Mouse (Mus musculus) thymus, adult 2 months (tissue): ENCODE data around the gene Spaar. TPM values are rescaled to one million over a fixed set of nuclear protein-coding genes. Genes with fewer than 3 reads are reported as not detected.

Experiments used
- DNase-seq: peaks from one replicate; pipeline ENCODE4 v3.0.0; 2021
- H3K27ac ChIP-seq: fragments of 200-500 bp; 2 replicates; pipeline ENCODE4 v1.5.1; 2012; ENCODE audit warnings: low read length, control low read depth; ENCODE audit not compliant: control insufficient read depth, insufficient read depth
- H3K27me3 ChIP-seq: fragments of 200-500 bp; 2 replicates; pipeline ENCODE4 v1.6.1; 2012; ENCODE audit warnings: mild to moderate bottlenecking, low read length, moderate library complexity, mixed read lengths; ENCODE audit not compliant: control insufficient read depth, insufficient read depth
- H3K36me3 ChIP-seq: fragments of 200-500 bp; 2 replicates; pipeline ENCODE4 v1.6.1; 2012; ENCODE audit warnings: mild to moderate bottlenecking, low read length, moderate library complexity; ENCODE audit not compliant: control insufficient read depth, insufficient read depth
- H3K4me1 ChIP-seq: fragments of 200-500 bp; replicated peaks from 2 replicates; pipeline ENCODE4 v1.6.1; 2012; ENCODE audit warnings: low read length; ENCODE audit not compliant: control insufficient read depth, insufficient read depth
- H3K4me3 ChIP-seq: fragments of 200-500 bp; 2 replicates; pipeline ENCODE4 v1.5.1; 2012; ENCODE audit warnings: mild to moderate bottlenecking, low read length, control low read depth, moderate library complexity; ENCODE audit not compliant: control insufficient read depth, insufficient read depth
- CTCF ChIP-seq: fragments of 200-500 bp; IDR thresholded peaks from 2 replicates; pipeline ENCODE4 v1.5.1; 2012; ENCODE audit warnings: mild to moderate bottlenecking, control low read depth, low read length, moderate library complexity, borderline replicate concordance; ENCODE audit not compliant: control insufficient read depth, poor library complexity, insufficient read depth; ENCODE audit errors: extremely low read depth
- POLR2A ChIP-seq: fragments of 200-500 bp; IDR thresholded peaks from 2 replicates; pipeline ENCODE4 v1.6.1; 2012; ENCODE audit warnings: mild to moderate bottlenecking, low read length, control low read depth, moderate library complexity; ENCODE audit not compliant: control insufficient read depth, poor library complexity, insufficient read depth; ENCODE audit errors: extremely low read depth
- WGBS: fragments of 180-500 bp; shearing (Covaris S2); methylation state at CpG from one replicate; pipeline ENCODE4 v1.1.7; 2018; 5-methylcytosine and 5-hydroxymethylcytosine counted together
- polyA plus RNA-seq: library from polyadenylated mRNA; depleted of rRNA; stranded (reverse); fragments of >200 nt; gene quantifications from 2 replicates; pipeline ENCODE4 v1.2.3, GENCODE M21; 2012

Gene Spaar
- polyA plus RNA-seq, 1 experiment, result 0.96 TPM

DNA sequence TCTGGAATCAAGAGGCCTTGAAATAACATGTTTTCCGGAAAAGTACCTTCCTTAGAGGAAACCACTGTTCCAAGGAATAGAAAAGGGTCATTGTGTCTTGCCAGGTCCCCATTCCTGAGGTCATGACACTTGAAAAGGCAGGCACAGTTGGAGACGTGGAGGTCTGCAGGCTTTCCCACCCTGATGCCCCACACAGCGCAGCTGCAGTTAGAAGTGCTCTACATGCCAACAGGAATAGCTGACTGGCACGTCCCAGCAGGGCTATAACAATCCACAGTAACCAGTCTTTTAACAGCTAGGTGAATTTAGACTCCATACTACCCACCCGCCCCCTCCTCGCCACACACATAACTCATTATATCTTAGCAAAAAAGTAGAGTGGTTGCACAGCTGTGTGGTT lies 7.3 kb downstream of the Spaar start:
- no peaks in the 10 kb centered on the region for H3K27me3 ChIP-seq
- DNase-seq, result no peak
- TF ChIP-seq CTCF (no peak), POLR2A (no peak)
- H3K4me3 ChIP-seq, result no peak overlapping the region
- H3K36me3 ChIP-seq, result no peaks in the 10 kb centered on the region
- no peak overlapping the region for H3K27ac ChIP-seq
- no peaks in the 10 kb centered on the region for H3K4me1 ChIP-seq
- 91% methylated on average over 6 of the region's 6 CpGs for WGBS

DNA sequence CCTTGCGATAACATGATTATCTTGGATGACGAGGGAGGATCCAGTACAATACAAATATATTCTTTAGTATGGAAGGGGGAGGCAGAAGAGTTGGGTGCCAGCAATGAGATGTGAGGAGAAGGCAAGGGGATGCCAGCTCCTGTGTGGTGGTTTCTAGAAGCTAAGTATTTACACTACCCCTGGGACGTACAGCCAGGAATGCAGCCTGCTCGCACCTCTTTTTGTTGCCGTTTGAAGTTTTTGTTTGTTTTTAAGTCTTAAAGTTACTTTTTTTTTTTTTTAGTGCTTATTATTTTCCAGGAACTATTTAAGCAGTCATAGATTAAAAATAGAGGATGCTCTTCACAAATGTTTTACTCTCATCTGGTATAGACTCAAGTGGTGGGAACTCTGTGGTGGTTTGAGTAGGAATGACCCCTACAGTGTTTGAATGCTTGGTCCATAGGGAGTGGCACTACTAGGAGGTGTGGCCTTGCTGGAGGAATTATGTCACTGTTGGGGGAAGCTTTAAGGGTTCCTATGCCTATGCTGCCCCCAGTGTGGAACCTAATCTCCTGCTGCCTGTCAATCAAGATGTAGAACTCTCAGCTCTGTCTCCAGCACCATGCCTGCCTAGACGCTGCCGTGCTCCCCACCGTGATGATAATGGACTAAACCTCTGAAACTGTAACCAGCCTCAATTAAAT lies 9.3 kb downstream of the Spaar start:
- TF ChIP-seq CTCF, result no peak
- no peak for TF ChIP-seq POLR2A
- WGBS, result 87% methylated on average over 8 of the region's 8 CpGs
- DNase-seq, result no peak

GRCm38 (mm10) chr4:43741526-43741925 lies 11.7 kb downstream of the Spaar start:
- TF ChIP-seq CTCF, result no peak
- TF ChIP-seq POLR2A, result no peak
- no peak for DNase-seq
- Histone ChIP-seq H3K36me3 (no peaks in the 10 kb centered on the region), H3K4me1 (no peaks in the 10 kb centered on the region), H3K27ac (no peak overlapping the region), H3K4me3 (no peak overlapping the region), H3K27me3 (no peaks in the 10 kb centered on the region)
- 84% methylated on average over 5 of the region's 5 CpGs for WGBS

More for the DNA sequence above, 9.3 kb downstream of the Spaar start:
- no peaks in the 10 kb centered on the region for H3K36me3 ChIP-seq
- H3K4me1 ChIP-seq, result no peaks in the 10 kb centered on the region
- no peak overlapping the region for H3K4me3 ChIP-seq
- H3K27ac ChIP-seq, result no peak overlapping the region
- no peaks in the 10 kb centered on the region for H3K27me3 ChIP-seq

DNA sequence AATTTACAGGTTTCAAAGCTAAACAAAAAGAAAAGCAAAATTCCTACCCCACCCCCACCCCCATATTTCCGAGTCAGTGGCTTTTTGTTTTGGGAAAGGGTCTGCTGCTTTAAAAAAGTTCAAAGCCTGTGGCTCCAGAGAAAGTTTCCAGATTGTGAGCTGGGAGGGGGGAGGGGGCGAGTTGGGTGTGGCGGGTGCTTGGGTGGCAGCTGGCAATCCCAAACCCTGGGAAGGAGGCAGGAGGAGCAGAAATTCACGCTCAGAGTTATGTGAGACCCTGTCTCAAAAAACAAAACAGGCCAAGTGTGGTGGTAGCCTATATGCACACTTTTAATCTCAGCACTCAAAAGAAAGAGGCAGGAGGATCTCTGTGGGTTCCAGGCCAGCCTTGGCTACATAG lies 12.8 kb downstream of the Spaar start:
- no peak overlapping the region for H3K27ac ChIP-seq
- 81% methylated on average over 4 of the region's 4 CpGs for WGBS
- no peaks in the 10 kb centered on the region for H3K27me3 ChIP-seq
- H3K4me3 ChIP-seq, result no peak overlapping the region
- no peaks in the 10 kb centered on the region for H3K4me1 ChIP-seq
- H3K36me3 ChIP-seq, result no peaks in the 10 kb centered on the region
- DNase-seq, result no peak
- TF ChIP-seq CTCF (no peak), POLR2A (no peak)

DNA sequence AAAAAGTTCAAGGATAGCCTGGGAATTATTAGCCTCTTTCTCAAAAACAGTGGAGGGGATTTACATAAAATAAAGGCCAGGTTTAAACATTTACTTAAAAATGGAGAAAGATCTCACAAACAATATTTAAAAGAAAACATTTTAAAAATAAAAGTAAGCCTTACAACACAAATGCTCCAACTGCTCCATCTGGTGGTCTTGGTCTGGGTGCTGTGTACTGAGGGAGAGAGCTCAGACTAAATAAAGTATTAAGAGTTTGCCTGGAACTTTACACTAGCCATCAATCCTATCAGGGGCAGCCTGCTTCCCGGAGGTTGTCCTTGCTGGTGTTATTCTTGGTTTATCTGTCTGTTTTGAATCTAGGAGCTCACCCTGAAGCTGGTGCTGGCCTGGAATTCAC lies 13.3 kb downstream of the Spaar start:
- 86% methylated on average over 1 of the region's 1 CpGs for WGBS

DNA sequence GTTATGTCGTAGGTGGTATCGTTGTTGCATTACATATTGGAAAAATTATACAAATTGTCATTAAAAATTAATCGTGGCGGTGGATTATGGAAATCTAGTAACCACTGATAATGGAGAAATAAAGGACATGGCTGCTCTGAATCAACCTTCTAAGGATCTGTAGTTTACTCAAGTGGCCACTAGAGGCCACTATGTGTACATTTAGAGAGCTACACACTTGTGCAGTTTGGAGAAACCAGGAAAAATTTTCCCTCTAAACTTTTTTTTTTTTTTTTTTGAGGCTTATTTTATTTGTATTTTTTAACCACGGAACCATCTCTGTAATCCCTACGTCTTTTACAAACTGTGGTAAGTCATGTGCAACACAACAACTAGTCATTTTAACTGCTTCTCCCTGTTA lies 15.4 kb downstream of the Spaar start:
- Histone ChIP-seq H3K4me3 (no peak overlapping the region), H3K27me3 (no peaks in the 10 kb centered on the region), H3K36me3 (no peaks in the 10 kb centered on the region), H3K27ac (no peak overlapping the region), H3K4me1 (no peaks in the 10 kb centered on the region)
- no peak for DNase-seq
- TF ChIP-seq POLR2A, result no peak
- no peak for TF ChIP-seq CTCF
- 18% methylated on average over 6 of the region's 6 CpGs for WGBS

More for the DNA sequence above, 13.3 kb downstream of the Spaar start:
- Histone ChIP-seq H3K36me3 (no peaks in the 10 kb centered on the region), H3K4me1 (no peaks in the 10 kb centered on the region), H3K4me3 (no peak overlapping the region), H3K27me3 (no peaks in the 10 kb centered on the region), H3K27ac (no peak overlapping the region)
- DNase-seq, result no peak
- TF ChIP-seq POLR2A (no peak), CTCF (no peak)

DNA sequence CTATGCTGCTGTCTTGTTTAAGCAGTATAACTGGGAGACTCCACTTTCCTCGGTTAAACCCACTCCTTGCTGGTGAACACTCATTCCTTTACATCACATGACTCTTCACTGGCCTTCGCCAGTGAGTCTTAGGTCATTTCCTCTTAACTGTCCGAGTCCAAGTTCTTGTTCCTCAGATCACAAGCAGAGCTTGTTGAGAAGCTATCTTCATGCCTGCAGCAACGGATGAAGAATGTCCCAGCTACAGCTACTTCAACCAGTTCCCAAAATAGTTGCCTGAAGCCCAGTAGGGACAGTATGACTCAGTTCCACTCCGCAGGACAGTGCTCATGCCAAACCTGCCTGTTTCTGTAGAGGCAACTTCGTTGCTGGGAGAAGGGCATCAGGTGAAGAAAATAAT lies 27.4 kb downstream of the Spaar start:
- no peak for DNase-seq
- H3K36me3 ChIP-seq, result no peaks in the 10 kb centered on the region
- WGBS, result 36% methylated on average over 6 of the region's 6 CpGs
- no peak overlapping the region for H3K27ac ChIP-seq
- TF ChIP-seq POLR2A, result no peak
- TF ChIP-seq CTCF, result no peak
- no peaks in the 10 kb centered on the region for H3K4me1 ChIP-seq
- no peak overlapping the region for H3K4me3 ChIP-seq
- no peaks in the 10 kb centered on the region for H3K27me3 ChIP-seq
